Mouse (Mus musculus): Measurements from ENCODE around the gene Trap1a. TPM values are rescaled to one million over a fixed set of nuclear protein-coding genes. Genes with fewer than 3 reads are reported as not detected.
"Not testable (repeated sequence)": the region's sequence is repeated elsewhere in the genome, so short reads cannot be mapped to it uniquely, and the experiment has no call there.

The Trap1a gene
- not detected in 2 replicates for polyA plus RNA-seq (2014; fragmentation: Nextera tagmentation; extraction: Ambion mirVana)

DNA sequence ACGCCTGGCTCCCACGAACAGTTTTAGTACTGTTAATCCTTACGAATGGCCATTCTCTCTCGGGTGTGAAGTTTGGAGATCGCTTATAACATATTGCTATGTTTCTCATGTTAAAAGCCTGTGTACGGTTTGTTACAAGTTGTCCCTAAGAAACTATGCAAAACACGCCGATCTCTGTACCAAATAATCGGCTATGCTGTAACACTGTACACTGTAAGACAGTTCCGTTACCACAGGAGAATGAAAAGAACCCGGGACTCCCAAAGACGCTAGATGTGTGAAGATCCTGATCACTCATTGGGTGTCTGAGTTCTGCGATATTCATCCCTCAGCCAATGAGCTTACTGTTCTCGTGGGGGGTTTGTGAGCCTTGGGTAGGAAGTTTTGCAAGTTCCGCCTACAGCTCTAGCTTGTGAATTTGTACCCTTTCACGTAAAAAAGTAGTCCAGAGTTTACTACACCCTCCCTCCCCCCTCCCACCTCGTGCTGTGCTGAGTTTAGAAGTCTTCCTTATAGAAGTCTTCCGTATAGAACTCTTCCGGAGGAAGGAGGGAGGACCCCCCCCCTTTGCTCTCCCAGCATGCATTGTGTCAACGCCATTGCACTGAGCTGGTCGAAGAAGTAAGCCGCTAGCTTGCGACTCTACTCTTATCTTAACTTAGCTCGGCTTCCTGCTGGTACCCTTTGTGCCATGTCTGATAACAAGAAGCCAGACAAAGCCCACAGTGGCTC lies at the start of gene Trap1a:
Gene Trap1a (plus strand): TSS at position 421 of the 732 bp plus-strand sequence.
- DNase-seq (ENCODE audit: low spot score) (no peak), ATAC-seq (replicated peaks; ENCODE audit: low FRiP score) (no peak)
- Histone ChIP-seq H3K4me3 (ENCODE audit: low read depth, low read length) (no peak within 1 kb of the TSS), H3K9ac (ENCODE audit: low read length) (no peak within 1 kb of the TSS), H3K27ac (ENCODE audit: low read depth, low read length) (no peak within 1 kb of the TSS), H3K9me3 (ENCODE audit: control insufficient read depth, low read length) (no peaks in the 10 kb centered on the region), H3K36me3 (ENCODE audit: control insufficient read depth, insufficient read depth, low read length) (no peaks in the 10 kb centered on the region), H3K27me3 (ENCODE audit: control insufficient read depth, insufficient read depth, low read length) (no peaks in the 10 kb centered on the region; the same call in 1 of the 2 replicates), H3K4me1 (replicated peaks; ENCODE audit: control insufficient read depth, insufficient read depth, low read length) (no peaks in the 10 kb centered on the region), H3K4me2 (ENCODE audit: low read depth, low read length, severe bottlenecking) (no peak within 1 kb of the TSS)
- 91% methylated on average over 24 of the region's 24 CpGs for WGBS

DNA sequence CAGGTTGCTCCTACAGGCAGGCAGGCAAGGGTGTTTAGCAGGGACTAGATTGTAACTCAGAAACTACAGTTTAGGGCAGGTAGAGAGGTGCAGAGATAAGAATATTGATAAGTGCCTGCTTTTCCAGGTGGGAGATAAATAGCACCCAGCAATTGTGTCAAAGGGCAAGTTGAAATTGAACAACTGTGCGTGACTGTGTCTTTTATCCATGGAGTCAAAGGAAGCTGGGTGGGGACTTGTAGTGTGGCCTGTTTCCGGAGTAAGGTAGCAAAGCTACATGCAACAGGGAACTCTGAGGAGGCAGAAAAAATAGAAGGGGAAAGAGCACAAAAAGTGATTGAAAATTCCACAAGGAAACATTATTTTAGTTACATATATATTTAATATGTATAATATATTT lies 40.4 kb upstream of the Trap1a start:
- H3K9ac ChIP-seq (ENCODE audit: low read length): no peak overlapping the region
- H3K27ac ChIP-seq (ENCODE audit: low read depth, low read length): no peak overlapping the region
- 91% methylated on average over 2 of the region's 2 CpGs for WGBS
- ATAC-seq (replicated peaks; ENCODE audit: low FRiP score) (no peak), DNase-seq (ENCODE audit: low spot score) (no peak)
- no peak overlapping the region for H3K4me2 ChIP-seq (ENCODE audit: low read depth, low read length, severe bottlenecking)
- no peaks in the 10 kb centered on the region for H3K9me3 ChIP-seq (ENCODE audit: control insufficient read depth, low read length)
- H3K27me3 ChIP-seq (ENCODE audit: control insufficient read depth, insufficient read depth, low read length): no peaks in the 10 kb centered on the region
- no peaks in the 10 kb centered on the region for H3K4me1 ChIP-seq (replicated peaks; ENCODE audit: control insufficient read depth, insufficient read depth, low read length)
- H3K36me3 ChIP-seq (ENCODE audit: control insufficient read depth, insufficient read depth, low read length): no peaks in the 10 kb centered on the region
- H3K4me3 ChIP-seq (ENCODE audit: low read depth, low read length): no peak overlapping the region

DNA sequence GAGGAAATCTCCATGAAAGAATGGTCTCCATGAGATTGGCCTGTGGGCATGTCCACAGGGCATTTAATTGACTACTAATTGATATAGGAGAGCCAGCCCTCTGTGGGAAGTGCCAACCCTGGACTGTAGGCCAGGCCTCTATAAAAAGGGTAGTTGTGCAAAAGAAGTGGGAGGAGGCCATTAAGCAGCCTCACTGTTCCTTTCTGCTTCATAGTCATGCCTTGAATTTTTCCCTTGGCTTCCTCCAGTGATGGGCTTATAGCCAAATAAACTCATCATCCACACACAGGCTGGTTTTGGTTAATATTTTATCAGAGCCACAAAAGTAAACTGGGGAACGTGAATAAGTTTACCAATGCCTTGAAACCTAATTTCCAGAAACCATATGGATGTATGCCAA lies 38.2 kb upstream of the Trap1a start:
- H3K27ac ChIP-seq (ENCODE audit: low read depth, low read length): no peak overlapping the region
- H3K27me3 ChIP-seq (ENCODE audit: control insufficient read depth, insufficient read depth, low read length): no peaks in the 10 kb centered on the region
- no peak for ATAC-seq (replicated peaks; ENCODE audit: low FRiP score)
- no peak overlapping the region for H3K9ac ChIP-seq (ENCODE audit: low read length)
- H3K4me3 ChIP-seq (ENCODE audit: low read depth, low read length): no peak overlapping the region
- H3K4me1 ChIP-seq (replicated peaks; ENCODE audit: control insufficient read depth, insufficient read depth, low read length): no peaks in the 10 kb centered on the region
- H3K36me3 ChIP-seq (ENCODE audit: control insufficient read depth, insufficient read depth, low read length): no peaks in the 10 kb centered on the region
- no peak overlapping the region for H3K4me2 ChIP-seq (ENCODE audit: low read depth, low read length, severe bottlenecking)
- H3K9me3 ChIP-seq (ENCODE audit: control insufficient read depth, low read length): no peaks in the 10 kb centered on the region
- WGBS: 86% methylated on average over 1 of the region's 1 CpGs
- DNase-seq (ENCODE audit: low spot score): no peak

DNA sequence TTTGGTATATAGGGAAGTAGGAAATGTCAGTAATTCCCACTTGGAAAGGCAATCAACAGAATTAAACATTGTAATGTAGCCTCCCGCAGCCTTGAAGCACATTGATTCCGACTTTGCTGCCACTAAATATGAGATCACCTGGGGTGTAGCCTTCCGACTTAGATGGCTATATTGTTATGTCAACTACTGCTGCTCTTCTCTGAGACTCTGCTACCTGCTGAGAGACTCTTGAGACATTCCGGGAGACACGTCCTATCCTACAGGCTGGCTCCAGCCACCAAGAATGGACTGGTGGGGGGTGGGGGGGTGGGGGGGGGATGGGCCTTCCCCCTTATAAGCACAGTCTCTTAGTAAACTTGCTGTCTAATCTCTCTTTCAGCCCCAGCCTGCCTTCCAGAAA lies 16.1 kb upstream of the Trap1a start:
- H3K9ac ChIP-seq (ENCODE audit: low read length); H3K27me3 ChIP-seq (ENCODE audit: control insufficient read depth, insufficient read depth, low read length); ATAC-seq (replicated peaks; ENCODE audit: low FRiP score); H3K4me3 ChIP-seq (ENCODE audit: low read depth, low read length); H3K27ac ChIP-seq (ENCODE audit: low read depth, low read length); DNase-seq (ENCODE audit: low spot score); H3K4me1 ChIP-seq (replicated peaks; ENCODE audit: control insufficient read depth, insufficient read depth, low read length); H3K9me3 ChIP-seq (ENCODE audit: control insufficient read depth, low read length); H3K4me2 ChIP-seq (ENCODE audit: low read depth, low read length, severe bottlenecking); H3K36me3 ChIP-seq (ENCODE audit: control insufficient read depth, insufficient read depth, low read length): not testable (repeated sequence)
- 43% methylated on average over 5 of the region's 5 CpGs for WGBS

DNA sequence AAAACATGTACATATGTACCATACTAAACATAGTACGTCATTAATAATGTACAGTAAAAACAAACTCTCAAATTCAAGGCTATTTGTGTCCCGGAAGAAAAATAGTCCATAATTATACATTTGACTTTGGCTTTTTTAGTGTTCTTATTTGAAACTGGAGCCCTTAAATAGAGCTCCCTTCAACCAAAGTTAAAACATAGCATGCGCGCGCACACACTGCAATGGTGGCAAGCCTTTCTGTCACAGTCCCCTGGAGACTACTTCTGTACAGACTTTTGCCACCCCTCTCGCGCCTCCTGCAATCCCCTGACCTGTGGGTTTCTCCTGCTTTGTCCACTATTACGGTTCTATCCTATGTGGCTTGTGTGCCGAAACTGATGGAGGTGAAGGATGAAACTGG lies 900 bp upstream of the Trap1a start:
- no peaks in the 10 kb centered on the region; the same call in 1 of the 2 replicates for H3K27me3 ChIP-seq (ENCODE audit: control insufficient read depth, insufficient read depth, low read length)
- 92% methylated on average over 9 of the region's 9 CpGs for WGBS

DNA sequence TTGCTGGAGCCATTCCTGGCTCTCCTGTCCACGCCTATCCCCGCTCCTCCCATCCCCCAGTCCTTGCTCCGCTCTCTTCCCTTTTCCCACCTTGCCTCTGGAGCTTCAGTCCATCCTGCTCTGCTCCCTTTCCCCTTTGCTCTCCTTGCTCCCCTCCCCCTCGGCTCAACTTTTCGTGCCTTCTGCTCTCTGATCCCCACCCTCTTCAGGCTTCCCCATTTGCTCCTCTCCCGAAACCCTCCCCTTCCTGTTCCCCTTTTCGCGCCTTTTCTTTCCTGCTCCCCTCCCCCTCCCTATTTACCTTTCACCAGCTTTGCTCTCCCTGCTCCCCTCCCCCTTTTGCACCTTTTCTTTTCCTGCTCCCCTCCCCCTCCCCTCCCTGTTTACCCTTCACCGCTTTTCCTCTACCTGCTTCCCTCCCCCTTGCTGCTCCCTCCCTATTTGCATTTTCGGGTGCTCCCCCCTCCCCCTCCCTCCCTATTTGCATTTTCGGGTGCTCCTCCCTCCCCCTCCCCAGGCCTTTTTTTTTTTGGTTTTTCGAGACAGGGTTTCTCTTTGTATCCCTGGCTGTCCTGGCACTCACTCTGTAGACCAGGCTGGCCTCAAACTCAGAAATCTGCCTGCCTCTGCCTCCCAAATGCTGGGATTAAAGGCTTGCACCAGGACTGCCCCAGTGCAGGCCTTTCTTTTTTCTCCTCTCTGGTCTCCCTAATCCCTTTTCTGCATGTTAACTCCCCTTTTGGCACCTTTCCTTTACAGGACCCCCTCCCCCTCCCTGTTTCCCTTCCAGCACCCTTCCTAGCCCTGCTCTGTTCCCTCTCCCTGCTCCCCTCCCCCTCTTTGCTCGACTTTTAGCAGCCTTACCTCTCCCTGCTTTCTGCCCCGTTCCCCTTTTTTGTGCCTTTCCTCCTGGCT lies 1.3 kb downstream of the Trap1a start:
- no peaks in the 10 kb centered on the region for H3K4me1 ChIP-seq (replicated peaks; ENCODE audit: control insufficient read depth, insufficient read depth, low read length)
- no peak overlapping the region for H3K4me3 ChIP-seq (ENCODE audit: low read depth, low read length)
- no peak for ATAC-seq (replicated peaks; ENCODE audit: low FRiP score)
- H3K9me3 ChIP-seq (ENCODE audit: control insufficient read depth, low read length): no peaks in the 10 kb centered on the region
- WGBS: 90% methylated on average over 14 of the region's 14 CpGs
- no peaks in the 10 kb centered on the region; the same call in 1 of the 2 replicates for H3K27me3 ChIP-seq (ENCODE audit: control insufficient read depth, insufficient read depth, low read length)
- no peak overlapping the region for H3K9ac ChIP-seq (ENCODE audit: low read length)
- H3K36me3 ChIP-seq (ENCODE audit: control insufficient read depth, insufficient read depth, low read length): no peaks in the 10 kb centered on the region
- DNase-seq (ENCODE audit: low spot score): no peak
- no peak overlapping the region for H3K27ac ChIP-seq (ENCODE audit: low read depth, low read length)
- H3K4me2 ChIP-seq (ENCODE audit: low read depth, low read length, severe bottlenecking): no peak overlapping the region

More for the DNA sequence above, 900 bp upstream of the Trap1a start:
- no peak overlapping the region for H3K4me2 ChIP-seq (ENCODE audit: low read depth, low read length, severe bottlenecking)
- H3K36me3 ChIP-seq (ENCODE audit: control insufficient read depth, insufficient read depth, low read length): no peaks in the 10 kb centered on the region
- no peak overlapping the region for H3K9ac ChIP-seq (ENCODE audit: low read length)
- no peak for DNase-seq (ENCODE audit: low spot score)
- no peak overlapping the region for H3K27ac ChIP-seq (ENCODE audit: low read depth, low read length)
- no peak overlapping the region for H3K4me3 ChIP-seq (ENCODE audit: low read depth, low read length)
- H3K4me1 ChIP-seq (replicated peaks; ENCODE audit: control insufficient read depth, insufficient read depth, low read length): no peaks in the 10 kb centered on the region
- no peak for ATAC-seq (replicated peaks; ENCODE audit: low FRiP score)
- H3K9me3 ChIP-seq (ENCODE audit: control insufficient read depth, low read length): no peaks in the 10 kb centered on the region

DNA sequence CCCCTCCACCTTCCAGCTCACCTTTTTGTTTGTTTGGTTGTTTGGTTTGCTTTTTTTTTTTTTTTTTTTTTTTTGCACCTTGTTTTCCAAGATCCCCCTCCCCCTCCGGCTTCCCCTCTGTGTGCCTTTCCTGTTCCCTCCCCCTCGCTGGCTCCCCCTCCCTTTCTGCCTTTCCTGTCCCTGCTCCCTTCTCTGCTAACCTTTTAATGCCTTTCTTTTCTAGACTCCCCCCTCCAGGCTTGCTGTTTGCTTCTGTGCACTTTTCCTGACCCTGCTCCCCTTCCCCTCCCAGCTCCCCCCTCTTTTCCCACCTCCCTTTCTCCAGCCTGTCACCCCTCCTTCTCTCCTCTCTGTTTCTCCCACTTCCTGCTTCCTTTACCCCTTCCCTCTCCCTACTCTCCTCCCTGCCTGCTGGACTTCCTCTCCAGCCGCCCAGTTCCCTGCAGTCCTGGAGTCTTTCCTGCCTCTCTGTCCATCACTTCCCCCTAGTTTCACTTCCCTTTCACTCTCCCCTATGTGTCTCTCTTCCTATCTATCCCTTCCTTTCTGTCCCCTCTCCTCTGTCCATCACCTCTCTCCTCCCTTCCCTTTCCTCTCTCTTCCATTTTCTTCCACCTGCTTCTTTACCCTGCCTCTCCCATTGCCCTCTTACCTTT lies 2.1 kb downstream of the Trap1a start:
- Histone ChIP-seq H3K9ac (ENCODE audit: low read length) (no peak overlapping the region), H3K4me3 (ENCODE audit: low read depth, low read length) (no peak overlapping the region), H3K27ac (ENCODE audit: low read depth, low read length) (no peak overlapping the region), H3K27me3 (ENCODE audit: control insufficient read depth, insufficient read depth, low read length) (no peaks in the 10 kb centered on the region; the same call in 1 of the 2 replicates), H3K4me1 (replicated peaks; ENCODE audit: control insufficient read depth, insufficient read depth, low read length) (no peaks in the 10 kb centered on the region), H3K9me3 (ENCODE audit: control insufficient read depth, low read length) (no peaks in the 10 kb centered on the region), H3K36me3 (ENCODE audit: control insufficient read depth, insufficient read depth, low read length) (no peaks in the 10 kb centered on the region), H3K4me2 (ENCODE audit: low read depth, low read length, severe bottlenecking) (no peak overlapping the region)
- no peak for DNase-seq (ENCODE audit: low spot score)
- 84% methylated on average over 3 of the region's 3 CpGs for WGBS
- ATAC-seq (replicated peaks; ENCODE audit: low FRiP score): no peak

DNA sequence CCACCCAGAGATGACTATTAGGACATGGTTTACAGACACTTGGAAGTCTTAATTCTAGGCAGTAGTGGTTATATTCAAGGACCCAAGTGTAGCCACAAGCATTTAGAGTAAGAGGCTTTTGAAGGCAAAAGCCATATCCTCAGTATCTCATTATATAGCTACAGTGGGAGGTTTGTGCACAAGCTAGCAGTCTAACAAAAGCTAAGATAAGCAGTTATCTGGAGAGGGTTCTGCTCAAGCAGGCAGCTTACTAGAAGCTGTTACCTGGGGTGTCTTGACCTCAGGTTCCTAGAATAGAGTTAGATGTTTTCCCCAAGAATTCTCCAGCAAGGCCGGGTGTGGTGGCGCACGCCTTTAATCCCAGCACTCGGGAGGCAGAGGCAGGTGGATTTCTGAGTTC lies 6.1 kb downstream of the Trap1a start:
- H3K4me2 ChIP-seq (ENCODE audit: low read depth, low read length, severe bottlenecking): no peak overlapping the region
- no peak overlapping the region for H3K27ac ChIP-seq (ENCODE audit: low read depth, low read length)
- no peak overlapping the region for H3K9ac ChIP-seq (ENCODE audit: low read length)
- ATAC-seq (replicated peaks; ENCODE audit: low FRiP score) (no peak), DNase-seq (ENCODE audit: low spot score) (no peak)
- H3K9me3 ChIP-seq (ENCODE audit: control insufficient read depth, low read length): no peaks in the 10 kb centered on the region
- H3K4me3 ChIP-seq (ENCODE audit: low read depth, low read length): no peak overlapping the region
- no peaks in the 10 kb centered on the region for H3K4me1 ChIP-seq (replicated peaks; ENCODE audit: control insufficient read depth, insufficient read depth, low read length)
- H3K27me3 ChIP-seq (ENCODE audit: control insufficient read depth, insufficient read depth, low read length): no peaks in the 10 kb centered on the region
- WGBS: 100% methylated on average over 4 of the region's 4 CpGs
- H3K36me3 ChIP-seq (ENCODE audit: control insufficient read depth, insufficient read depth, low read length): no peaks in the 10 kb centered on the region
